Mouse (Mus musculus) brown adipose tissue, adult 24 weeks (tissue): Measurements from ENCODE around the gene A730071L15Rik. TPM values are rescaled to one million over a fixed set of nuclear protein-coding genes. Genes with fewer than 3 reads are reported as not detected.

Experiments
- H3K27ac ChIP-seq: fragments of 200-500 bp; replicated peaks from 2 replicates; pipeline ENCODE4 v1.5.1; 2012; ENCODE audit warnings: low read depth, mild to moderate bottlenecking, low read length
- H3K4me1 ChIP-seq: fragments of 200-500 bp; 2 replicates; pipeline ENCODE4 v1.6.1; 2012; ENCODE audit warnings: low read length, mixed read lengths; ENCODE audit not compliant: control insufficient read depth, insufficient read depth, insufficient read length
- H3K4me3 ChIP-seq: fragments of 200-500 bp; 2 replicates; pipeline ENCODE4 v1.5.1; 2012; ENCODE audit warnings: low read depth, mild to moderate bottlenecking, low read length, moderate library complexity; ENCODE audit not compliant: insufficient read depth
- polyA plus RNA-seq: library from polyadenylated mRNA; stranded (reverse); fragments of >200 nt; gene quantifications from 2 replicates; pipeline ENCODE4 v1.2.4, GENCODE M21; 2012; ENCODE audit not compliant: missing spikeins, insufficient read depth, insufficient read length

A730071L15Rik gene
- polyA plus RNA-seq, 1 experiment = not detected

- Histone ChIP-seq H3K4me3 (no peak overlapping the region), H3K4me1 (peaks cover 6% of the 10 kb centered on the region; the same call in 1 of the 2 replicates), H3K27ac (no peak overlapping the region)
Measured at GRCm38 (mm10) chr11:6169041-6169663, 30.7 kb upstream of the A730071L15Rik start.

GRCm38 (mm10) chr11:6174719-6175118, 25.1 kb upstream of the A730071L15Rik start:
- Histone ChIP-seq H3K4me3 (no peak overlapping the region), H3K4me1 (peaks cover 25% of the 10 kb centered on the region), H3K27ac (no peak overlapping the region)

- Histone ChIP-seq H3K4me3 (no peak overlapping the region), H3K27ac (no peak overlapping the region), H3K4me1 (peaks cover 28% of the 10 kb centered on the region)
Measured at GRCm38 (mm10) chr11:6175506-6175905, 24.3 kb upstream of the A730071L15Rik start.

- H3K4me1 ChIP-seq = peaks cover 36% of the 10 kb centered on the region
- no peak overlapping the region for H3K27ac ChIP-seq
Measured at GRCm38 (mm10) chr11:6177781-6178420, 21.9 kb upstream of the A730071L15Rik start.

GRCm38 (mm10) chr11:6178673-6179166, 21.1 kb upstream of the A730071L15Rik start:
- Histone ChIP-seq H3K4me3 (no peak overlapping the region), H3K4me1 (peaks cover 40% of the 10 kb centered on the region), H3K27ac (peak overlapping the region; percentile 2; the same call in 1 of the 2 replicates)

More at GRCm38 (mm10) chr11:6177781-6178420, 21.9 kb upstream of the A730071L15Rik start:
- H3K4me3 ChIP-seq = no peak overlapping the region

GRCm38 (mm10) chr11:6179194-6179593, 20.6 kb upstream of the A730071L15Rik start:
- H3K4me1 ChIP-seq = peaks cover 44% of the 10 kb centered on the region
- H3K4me3 ChIP-seq = no peak overlapping the region
- 0 out of 2 replicates have a peak overlapping the region, but pooled peaks have one; percentile 2 for H3K27ac ChIP-seq

- Histone ChIP-seq H3K4me3 (no peak overlapping the region), H3K4me1 (peaks cover 46% of the 10 kb centered on the region), H3K27ac (no peak overlapping the region)
Measured at GRCm38 (mm10) chr11:6180811-6181399, 18.9 kb upstream of the A730071L15Rik start.

GRCm38 (mm10) chr11:6183246-6183645, 16.6 kb upstream of the A730071L15Rik start:
- Histone ChIP-seq H3K4me1 (peaks cover 38% of the 10 kb centered on the region), H3K4me3 (no peak overlapping the region), H3K27ac (no peak overlapping the region)

- H3K4me1 ChIP-seq = peaks cover 27% of the 10 kb centered on the region
- peak overlapping the region; percentile 69; the same call in 1 of the 2 replicates for H3K27ac ChIP-seq
- H3K4me3 ChIP-seq = no peak overlapping the region
Measured at GRCm38 (mm10) chr11:6184202-6184935, 15.5 kb upstream of the A730071L15Rik start.

- Histone ChIP-seq H3K4me3 (no peak overlapping the region), H3K27ac (no peak overlapping the region), H3K4me1 (peaks cover 15% of the 10 kb centered on the region)
Measured at GRCm38 (mm10) chr11:6187399-6187798, 12.4 kb upstream of the A730071L15Rik start.

- H3K27ac ChIP-seq = no peak overlapping the region
- H3K4me3 ChIP-seq = no peak overlapping the region
- peaks cover 12% of the 10 kb centered on the region for H3K4me1 ChIP-seq
Measured at GRCm38 (mm10) chr11:6187878-6188277, 12.0 kb upstream of the A730071L15Rik start.

GRCm38 (mm10) chr11:6196780-6197179, 3.0 kb upstream of the A730071L15Rik start:
- no peak overlapping the region for H3K4me3 ChIP-seq

GRCm38 (mm10) chr11:6198449-6198848, 1.4 kb upstream of the A730071L15Rik start:
- Histone ChIP-seq H3K4me1 (peaks cover 8% of the 10 kb centered on the region), H3K4me3 (peak overlapping the region; percentile 24; the same call in 1 of the 2 replicates), H3K27ac (no peak overlapping the region)

More at GRCm38 (mm10) chr11:6196780-6197179, 3.0 kb upstream of the A730071L15Rik start:
- Histone ChIP-seq H3K27ac (no peak overlapping the region), H3K4me1 (peaks cover 8% of the 10 kb centered on the region)

GRCm38 (mm10) chr11:6200087-6200569, 299 bp downstream of the A730071L15Rik start, which contains the start of gene Nudcd3:
TSS of gene Nudcd3 (minus strand) at chr11:6200415.
- H3K27ac ChIP-seq = peak within 1 kb of the TSS; percentile 95

More at GRCm38 (mm10) chr11:6200087-6200569, 299 bp downstream of the A730071L15Rik start, which contains the start of gene Nudcd3:
- Histone ChIP-seq H3K4me1 (peaks cover 8% of the 10 kb centered on the region), H3K4me3 (peak within 1 kb of the TSS; percentile 78)
